Mouse (Mus musculus) layer of hippocampus, adult 8-10 months (tissue): ENCODE data around the gene Olfr1494. TPM values are rescaled to one million over a fixed set of nuclear protein-coding genes. Genes with fewer than 3 reads are reported as not detected.

Experiments used
- DNase-seq, 2 experiments: peaks; one replicate each; pipeline ENCODE4 v3.0.0; 2022; ENCODE audit warnings: low spot score in 2 of 2
- total RNA-seq, 4 experiments: library from RNA; stranded (reverse); gene quantifications; 2 replicates each; pipeline ENCODE4 v1.2.4; 2022

Gene Olfr1494
- total RNA-seq = not detected

DNA sequence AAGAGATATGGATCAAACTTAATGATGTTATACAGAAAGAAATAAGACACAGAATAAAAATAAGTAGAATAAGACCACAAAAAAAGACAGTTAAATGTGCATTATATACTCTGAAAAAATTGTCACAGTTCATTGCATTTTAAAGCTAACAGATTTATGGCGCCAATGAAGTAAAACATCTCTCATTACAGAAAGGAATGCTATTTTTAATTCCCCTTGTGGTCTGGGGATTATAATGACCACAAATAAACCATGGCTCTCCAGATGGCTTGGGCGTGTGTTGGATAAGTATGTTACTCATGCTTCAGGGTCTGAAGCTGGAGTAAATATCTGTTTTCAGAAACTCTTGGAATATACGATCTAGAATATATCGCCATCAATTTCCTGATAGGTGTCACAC, at the start of gene Olfr1494:
Olfr1494 (plus strand) TSS at position 301 of the 400 bp plus-strand sequence.
- no peak for DNase-seq

- DNase-seq = no peak
Observed at GRCm38 (mm10) chr19:13696968-13697367, 42.6 kb upstream of the Olfr1494 start, which contains the start of gene Olfr1491. Olfr1491 (plus strand) TSS chr19:13697268.

- no peak for DNase-seq
Observed at GRCm38 (mm10) chr19:13722978-13723377, 16.6 kb upstream of the Olfr1494 start, which contains the start of gene Olfr1493-ps1. Olfr1493-ps1 (plus strand) TSS chr19:13723278.

GRCm38 (mm10) chr19:13749366-13749765, 9.8 kb downstream of the Olfr1494 start:
- no peak for DNase-seq

DNA sequence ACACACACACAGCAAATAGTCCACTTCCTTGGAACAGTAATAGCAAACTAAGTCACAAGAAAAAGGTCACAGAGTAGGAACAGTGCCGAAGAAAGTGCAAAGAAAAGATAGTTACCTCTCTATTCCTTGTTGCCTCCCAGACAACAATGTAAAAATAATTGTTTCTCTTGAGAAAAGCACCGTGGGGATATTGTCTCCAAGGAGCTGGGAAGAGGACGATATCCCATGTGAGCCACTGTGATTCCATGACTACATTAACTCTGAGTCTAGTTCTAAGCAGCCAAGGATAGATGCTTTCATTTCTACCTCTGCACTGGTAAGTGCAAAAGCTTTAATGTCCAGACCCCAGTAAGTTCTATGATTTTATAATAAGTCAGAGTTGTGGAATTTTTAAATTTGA, 24.8 kb downstream of the Olfr1494 start, which contains the start of gene Olfr1495:
Olfr1495 (plus strand) TSS at position 301 of the 400 bp plus-strand sequence.
- no peak for DNase-seq

DNA sequence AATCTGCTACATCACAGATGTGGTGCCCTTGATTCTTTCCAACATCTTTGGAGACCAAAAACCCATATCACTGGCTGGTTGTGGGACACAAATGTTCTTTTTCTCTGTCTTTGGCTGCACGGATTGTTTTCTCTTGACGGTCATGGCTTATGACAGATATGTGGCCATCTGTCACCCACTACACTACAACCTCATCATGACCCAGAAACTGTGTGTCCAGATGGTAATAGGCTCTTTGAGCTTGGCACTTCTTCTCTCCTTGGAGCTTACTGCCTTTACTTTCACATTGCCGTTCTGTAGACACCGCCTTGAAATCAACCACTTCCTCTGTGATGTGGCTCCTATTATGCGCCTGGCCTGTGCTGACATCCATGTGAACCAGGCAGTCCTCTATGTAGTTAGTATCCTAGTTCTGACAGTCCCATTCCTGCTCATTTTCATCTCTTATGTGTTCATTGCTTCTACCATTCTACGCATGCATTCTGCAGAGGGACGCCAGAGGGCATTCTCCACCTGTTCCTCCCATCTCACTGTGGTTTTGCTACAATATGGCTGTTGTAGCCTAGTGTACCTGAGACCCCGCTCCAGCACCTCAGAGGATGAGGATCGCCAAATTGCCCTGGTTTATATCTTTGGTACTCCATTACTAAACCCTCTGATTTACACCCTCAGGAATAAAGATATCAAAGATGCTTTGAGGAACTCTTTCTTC, 29.2 kb downstream of the Olfr1494 start:
- DNase-seq = no peak

- DNase-seq = no peak
Observed at GRCm38 (mm10) chr19:13777578-13777977, 38.0 kb downstream of the Olfr1494 start, which contains the start of gene Olfr1496. Olfr1496 (plus strand) TSS chr19:13777878.

- DNase-seq = no peak
Observed at GRCm38 (mm10) chr19:13798102-13798501, 58.6 kb downstream of the Olfr1494 start, which contains the start of gene Olfr1497. Olfr1497 (minus strand) TSS chr19:13798202.

Other genes starting within 250 kb of the Olfr1494 start
- gene Olfr1477, start 239.2 kb upstream of the Olfr1494 start, total RNA-seq = not detected
- gene Olfr1480, start 211.8 kb upstream of the Olfr1494 start, total RNA-seq = not detected
- not detected for gene Olfr1484, start 156.2 kb upstream of the Olfr1494 start, total RNA-seq
- gene Olfr1487, start 122.4 kb upstream of the Olfr1494 start, total RNA-seq = not detected
- not detected for gene Olfr1489, start 108.1 kb upstream of the Olfr1494 start, total RNA-seq
- gene Olfr1490, start 88.6 kb upstream of the Olfr1494 start, total RNA-seq = not detected
- gene Olfr1491, start 42.5 kb upstream of the Olfr1494 start, total RNA-seq = not detected
- not detected for gene Olfr1493-ps1, start 16.4 kb upstream of the Olfr1494 start, total RNA-seq
- gene Olfr1495, start 24.9 kb downstream of the Olfr1494 start, total RNA-seq = not detected
- not detected for gene Olfr1496, start 38.1 kb downstream of the Olfr1494 start, total RNA-seq
- gene Olfr1497, start 58.5 kb downstream of the Olfr1494 start, total RNA-seq = not detected
- not detected for gene Olfr1499, start 79.7 kb downstream of the Olfr1494 start, total RNA-seq
- gene Olfr1500, start 90.8 kb downstream of the Olfr1494 start, total RNA-seq = not detected
- gene Olfr1501, start 111.0 kb downstream of the Olfr1494 start, total RNA-seq = not detected
- not detected for gene Olfr1502, start 122.1 kb downstream of the Olfr1494 start, total RNA-seq
- not detected for gene Olfr1504, start 158.2 kb downstream of the Olfr1494 start, total RNA-seq
- gene Olfr1505, start 173.8 kb downstream of the Olfr1494 start, total RNA-seq = not detected